Mouse (Mus musculus): Measurements from ENCODE around the gene Hand2.

The Hand2 gene

GRCm38 (mm10) chr8:57320851-57321743, at the start of gene Hand2:
TSS of gene Hand2 (plus strand) at chr8:57320983.
- peak; percentile 87 to 89 for DNase-seq (ENCODE audit: low spot score in 2 of 2)

DNA sequence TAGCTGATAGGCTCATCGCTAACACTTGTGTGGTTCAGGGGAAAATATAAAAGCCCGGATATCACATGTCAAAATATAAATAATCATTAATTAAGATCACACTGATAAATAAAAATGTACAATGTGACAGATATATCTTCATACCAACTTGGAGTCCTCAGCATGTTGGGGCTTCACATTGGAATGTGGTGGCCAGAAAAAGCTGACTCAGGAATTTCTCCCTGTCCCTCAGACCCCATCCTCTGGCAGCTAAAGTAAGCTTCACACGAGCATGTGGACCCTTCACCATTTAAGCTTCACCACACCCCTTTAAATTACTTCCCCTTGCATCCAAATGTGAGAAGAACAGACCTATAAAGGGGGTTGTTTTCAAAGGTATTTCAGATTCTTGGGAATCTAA, 47.7 kb upstream of the Hand2 start:
- no peak for DNase-seq (ENCODE audit: low spot score in 2 of 2)

GRCm38 (mm10) chr8:57293441-57293840, 27.3 kb upstream of the Hand2 start:
- DNase-seq (ENCODE audit: low spot score in 2 of 2), result no peak

- DNase-seq (ENCODE audit: low spot score in 2 of 2), result peak in 1 of 2 experiments; percentile 45
Observed at GRCm38 (mm10) chr8:57303513-57303912, 17.3 kb upstream of the Hand2 start.

GRCm38 (mm10) chr8:57304944-57305343, 15.8 kb upstream of the Hand2 start:
- DNase-seq (ENCODE audit: low spot score in 2 of 2), result no peak

DNA sequence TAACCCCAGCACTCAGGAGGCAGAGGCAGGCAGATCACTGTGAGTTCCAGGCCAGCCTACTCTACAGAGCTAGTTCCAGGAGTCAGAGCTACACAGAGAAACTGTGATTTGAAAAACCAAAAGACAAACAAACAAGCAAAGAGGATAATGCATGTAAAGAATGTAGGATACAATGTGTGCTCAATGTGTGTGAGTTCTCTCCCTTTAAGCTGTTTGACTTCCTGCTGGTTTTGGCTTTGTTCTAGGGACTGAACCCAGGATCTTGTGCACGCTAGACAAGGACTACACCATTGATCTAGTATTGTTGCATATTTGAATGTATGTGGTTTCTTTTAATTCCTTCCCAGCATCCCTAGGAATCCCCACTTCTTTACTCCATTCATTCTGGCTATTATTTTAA, 14.3 kb upstream of the Hand2 start:
- DNase-seq (ENCODE audit: low spot score in 2 of 2), result no peak

DNA sequence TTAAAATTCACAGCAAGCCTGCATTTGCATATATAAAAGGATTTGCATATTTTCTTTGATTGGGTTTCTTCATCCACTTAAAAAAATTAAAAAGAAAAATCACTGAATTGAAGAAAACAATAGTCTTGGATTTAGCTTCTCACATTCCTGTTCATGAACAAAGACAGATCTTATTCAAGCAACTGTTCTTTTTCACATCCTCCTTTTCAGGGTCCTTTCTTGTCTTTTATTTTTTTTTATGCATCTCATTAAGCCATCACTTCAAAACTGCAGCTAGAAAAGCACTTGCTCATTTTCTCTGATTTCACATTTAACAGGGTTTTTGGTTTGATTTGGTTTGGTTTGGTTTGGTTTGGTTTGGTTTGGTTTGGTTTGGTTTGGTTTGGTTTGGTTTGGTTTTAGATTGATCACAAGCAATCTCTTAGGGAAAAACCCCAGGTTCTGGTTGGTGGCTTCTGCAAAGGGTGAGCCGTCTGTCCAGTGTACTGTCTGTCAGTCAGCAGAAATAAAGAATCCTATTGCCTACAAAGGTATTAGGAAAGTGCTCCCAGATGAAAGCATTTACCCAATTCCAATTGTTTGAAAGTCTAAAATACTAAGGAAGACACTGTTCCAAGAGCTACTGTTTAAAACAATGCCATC, 10.8 kb upstream of the Hand2 start:
- DNase-seq (ENCODE audit: low spot score in 2 of 2), result no peak

DNA sequence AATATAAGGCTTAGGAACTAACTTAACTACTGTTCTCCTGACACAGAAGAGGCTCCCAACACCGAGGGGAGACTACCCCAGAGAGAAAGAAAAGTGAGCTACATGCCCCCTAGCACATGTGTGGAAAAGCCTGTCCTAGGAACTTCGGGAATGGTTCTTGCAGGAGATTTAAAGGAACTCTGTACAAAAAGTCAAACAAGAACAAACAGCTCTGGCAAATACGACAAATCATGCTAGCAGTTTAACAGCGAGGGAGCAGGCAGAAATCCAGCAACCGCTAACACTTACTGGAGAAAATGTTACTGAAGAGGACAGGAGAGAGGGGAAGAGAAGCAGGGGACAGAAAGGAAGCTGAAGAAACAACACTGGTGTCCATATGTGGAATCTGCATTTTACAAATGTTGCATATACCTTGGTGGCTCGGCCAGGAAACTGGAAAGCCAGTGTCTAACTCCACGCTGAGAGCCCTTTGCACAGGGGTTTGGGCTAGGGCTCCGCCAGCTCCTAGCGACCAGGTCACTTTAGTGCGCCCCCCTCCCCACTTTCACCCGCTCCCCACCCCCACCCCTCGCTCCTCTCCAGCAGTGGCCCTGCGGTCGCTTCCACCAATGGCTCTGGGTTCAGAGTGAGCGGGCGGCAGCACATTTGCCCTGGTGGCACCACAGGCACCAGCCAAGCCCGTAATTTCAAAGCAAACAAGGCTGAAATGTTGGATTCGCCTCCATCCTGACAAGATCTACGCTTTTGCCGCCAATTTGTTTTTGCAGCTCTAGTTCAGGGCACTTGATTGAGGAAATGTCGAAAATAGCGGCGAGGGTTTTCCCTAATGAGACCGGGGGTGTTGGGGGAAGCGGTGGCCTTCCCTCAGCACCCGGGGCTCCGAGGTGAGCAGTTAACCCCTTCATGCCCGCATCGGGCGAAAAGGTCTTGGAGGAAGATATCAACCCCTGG, 8.5 kb upstream of the Hand2 start:
- peak in 1 of 2 experiments; percentile 46 for DNase-seq (ENCODE audit: low spot score in 2 of 2)

DNA sequence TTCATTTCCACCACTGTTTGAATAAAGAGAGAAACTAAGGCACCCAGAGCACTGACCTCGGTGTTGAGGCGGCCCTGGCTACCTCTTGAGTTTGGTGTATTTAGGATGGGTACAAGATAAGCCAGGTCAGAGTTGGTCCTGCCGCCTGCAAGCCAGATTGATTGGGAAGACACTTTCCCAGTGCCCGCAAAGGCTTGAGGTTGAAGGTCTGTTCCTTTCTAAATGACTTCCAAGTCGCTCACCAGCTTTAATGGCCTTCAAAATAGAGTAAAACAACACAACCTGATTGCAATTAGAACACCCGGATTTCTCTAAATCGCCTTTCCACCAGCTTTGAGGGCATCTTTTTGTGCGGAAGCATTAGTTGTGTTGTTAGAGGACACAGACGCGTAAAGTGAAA, 7.2 kb upstream of the Hand2 start:
- DNase-seq (ENCODE audit: low spot score in 2 of 2), result peak in 1 of 2 experiments; percentile 38

GRCm38 (mm10) chr8:57314216-57314615, 6.6 kb upstream of the Hand2 start:
- DNase-seq (ENCODE audit: low spot score in 2 of 2), result peak in 1 of 2 experiments; percentile 56

- no peak for DNase-seq (ENCODE audit: low spot score in 2 of 2)
Observed at GRCm38 (mm10) chr8:57315471-57315870, 5.3 kb upstream of the Hand2 start.

DNA sequence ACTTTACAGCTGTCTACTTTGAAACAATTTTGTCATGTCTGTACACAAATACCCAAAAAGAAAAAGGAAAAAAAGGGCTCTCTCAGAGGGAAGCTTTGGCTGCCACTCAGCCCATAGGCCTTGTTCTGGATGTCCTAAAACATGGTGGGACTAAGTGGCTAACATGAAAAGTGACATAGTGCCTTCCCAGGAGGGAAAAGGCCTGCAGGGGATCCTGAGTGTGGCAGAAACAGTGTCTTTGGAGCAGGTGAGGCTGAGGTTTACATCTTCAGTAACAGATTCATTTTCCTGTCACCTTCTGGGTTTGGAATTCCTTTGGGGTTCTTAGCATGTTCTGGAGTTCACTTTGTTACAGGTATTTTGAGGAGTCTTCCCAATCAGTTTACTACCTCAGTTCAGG, 3.7 kb upstream of the Hand2 start:
- no peak for DNase-seq (ENCODE audit: low spot score in 2 of 2)

- no peak for DNase-seq (ENCODE audit: low spot score in 2 of 2)
Observed at GRCm38 (mm10) chr8:57317890-57318480, 2.8 kb upstream of the Hand2 start.

GRCm38 (mm10) chr8:57319092-57319980, 1.4 kb upstream of the Hand2 start:
- no peak for DNase-seq (ENCODE audit: low spot score in 2 of 2)

GRCm38 (mm10) chr8:57319981-57320585, 700 bp upstream of the Hand2 start:
- peak in 1 of 2 experiments; percentile 64 for DNase-seq (ENCODE audit: low spot score in 2 of 2)

GRCm38 (mm10) chr8:57321898-57322895, 1.4 kb downstream of the Hand2 start:
- DNase-seq (ENCODE audit: low spot score in 2 of 2), result peak in 1 of 2 experiments; percentile 53

DNA sequence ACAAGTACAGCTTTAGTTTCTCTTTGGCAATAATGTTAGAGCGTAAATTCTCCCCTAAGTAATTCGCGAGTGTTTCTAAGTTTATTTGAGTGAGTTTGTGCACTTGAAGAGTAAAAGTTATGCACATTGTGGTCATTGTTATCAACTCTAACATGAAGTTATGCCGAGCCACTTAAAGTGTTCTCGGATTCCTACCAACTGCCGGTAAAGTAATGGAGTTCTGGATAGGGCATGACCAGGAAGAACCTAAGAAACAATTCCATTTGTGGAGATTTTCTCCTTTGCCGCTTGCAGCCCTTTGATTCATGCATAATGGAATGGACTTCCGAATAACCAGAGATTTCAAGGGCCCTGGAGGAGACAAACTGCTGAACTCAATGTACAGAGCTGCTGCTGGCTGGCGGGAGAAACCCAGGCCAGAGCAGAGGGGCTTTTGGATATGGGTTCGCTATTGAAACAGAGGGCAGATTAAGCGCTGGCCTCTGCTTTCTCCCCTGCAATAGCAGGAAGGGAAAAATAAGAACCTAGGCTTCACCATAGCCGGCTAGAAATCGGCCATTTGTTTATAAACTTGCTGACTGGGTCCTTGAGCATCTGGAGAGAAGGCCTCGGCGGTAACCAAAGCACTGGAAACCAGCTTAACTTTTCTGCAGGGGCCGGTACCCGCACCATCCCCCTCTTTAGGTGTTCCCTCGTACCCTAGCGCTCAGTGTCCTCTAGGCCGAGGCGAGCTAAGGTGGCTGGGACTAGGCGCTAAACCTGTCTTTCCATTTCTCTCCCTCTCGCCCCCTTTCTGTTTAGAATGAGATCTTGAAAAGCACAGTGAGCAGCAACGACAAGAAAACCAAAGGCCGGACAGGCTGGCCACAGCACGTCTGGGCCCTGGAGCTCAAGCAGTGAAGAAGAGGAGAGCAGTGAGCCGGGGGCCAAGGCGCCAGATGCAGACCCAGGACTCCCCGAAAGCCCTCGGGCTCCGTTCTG, 2.5 kb downstream of the Hand2 start:
- peak in 1 of 2 experiments; percentile 33 for DNase-seq (ENCODE audit: low spot score in 2 of 2)

DNA sequence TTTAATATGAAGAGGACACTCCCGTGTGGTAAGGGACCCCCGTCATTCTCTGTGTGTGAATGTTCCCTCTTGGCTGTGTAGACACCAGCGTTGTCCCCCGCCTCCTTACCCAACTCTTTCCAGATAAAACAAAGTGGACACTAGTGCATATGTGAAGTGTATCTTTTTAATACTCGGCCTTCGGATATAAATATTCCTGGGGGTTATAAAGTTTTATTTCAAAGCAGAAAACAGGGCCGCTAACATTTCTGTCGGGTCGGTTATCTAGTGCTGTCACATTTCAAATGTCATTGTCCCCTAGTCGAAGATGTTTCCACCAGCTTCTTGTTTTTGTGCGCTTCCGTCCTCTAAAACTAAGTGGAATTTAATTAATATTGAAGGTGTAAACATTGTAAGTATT, 3.3 kb downstream of the Hand2 start:
- no peak for DNase-seq (ENCODE audit: low spot score in 2 of 2)
